Mouse (Mus musculus) olfactory bulb, adult 2 months (tissue): ENCODE measurements at regions not wholly inside any gene's neighbourhood (a gene's known extent, or its start where the extent isn't known, plus 50 kb on each side); places are given as distances from the start of the nearest gene placed in this dataset.

Source experiments
- CTCF ChIP-seq: fragments of 200-500 bp; IDR thresholded peaks from 2 replicates; pipeline ENCODE4 v1.5.1; 2012; ENCODE audit warnings: low read depth, mild to moderate bottlenecking, low read length, moderate library complexity; ENCODE audit not compliant: insufficient read depth
- POLR2A ChIP-seq: fragments of 200-500 bp; IDR thresholded peaks from 2 replicates; pipeline ENCODE4 v1.6.1; 2012; ENCODE audit warnings: mild to moderate bottlenecking, low read depth, low read length, moderate library complexity; ENCODE audit not compliant: insufficient read depth

DNA sequence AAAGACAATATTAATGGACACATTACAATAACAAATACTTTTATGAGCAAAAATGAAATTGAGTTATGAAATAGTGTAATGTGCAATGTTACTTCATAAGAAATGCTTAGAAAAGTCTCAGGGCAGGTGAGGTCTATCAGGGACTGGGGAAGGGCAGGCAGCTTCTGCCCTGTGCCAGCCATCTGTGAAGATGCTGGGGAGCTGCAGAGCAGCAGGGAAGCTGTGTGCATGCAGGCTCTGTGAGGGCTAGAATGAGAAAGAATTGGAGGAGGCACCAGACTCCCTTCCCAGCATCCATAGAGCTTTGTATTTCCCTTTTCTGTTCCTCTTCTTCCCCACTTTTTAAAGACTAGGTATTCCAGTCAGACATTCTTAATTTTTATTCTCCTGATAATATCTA is 281.8 kb downstream of the Mef2c start:
- no peak for TF ChIP-seq CTCF
- TF ChIP-seq POLR2A, result no peak
